In genomic region chr4:148115467-148115866, GRCm38 (mm10) we compare ENCODE assay signal across 7 mouse cellular contexts. TPM values are rescaled to one million over a fixed set of nuclear protein-coding genes. Genes with fewer than 3 reads are reported as not detected.
DNase-seq lines count a peak whose midpoint lies in the region; ATAC-seq and TF ChIP-seq lines count a peak whose summit lies in the region.

No protein-coding gene starts in this region.

- no peak for TF ChIP-seq POLR2A in testis, adult 2 months (IDR thresholded peaks at IDR 0.05; ENCODE audit: control insufficient read depth, low read depth, low read length)

- peak; percentile 68 for ATAC-seq in common myeloid progenitor, adult 5-6 weeks (replicated peaks; ENCODE audit: low read depth, poor library complexity, severe bottlenecking)

- H3K36me3 ChIP-seq in testis, adult 2 months (ENCODE audit: control insufficient read depth, insufficient read depth, low read length) = no peaks in the 10 kb centered on the region
- peaks cover 40% of the 10 kb centered on the region for H3K36me3 ChIP-seq in midbrain, embryonic 10.5 days

- H3K27me3 ChIP-seq in testis, adult 2 months (ENCODE audit: control insufficient read depth, insufficient read depth, low read length) = no peaks in the 10 kb centered on the region
- H3K27me3 ChIP-seq in midbrain, embryonic 10.5 days (ENCODE audit: low read depth, poor library complexity, severe bottlenecking) = peaks cover 9% of the 10 kb centered on the region

- no peak overlapping the region for H3K27ac ChIP-seq in testis, adult 2 months (ENCODE audit: control insufficient read depth, insufficient read depth, low read depth, low read length)
- H3K27ac ChIP-seq in midbrain, embryonic 10.5 days (replicated peaks) = peak overlapping the region; percentile 78

- DNase-seq in testis, postnatal 14 days (ENCODE audit: low spot score) = no peak
- peak; percentile 34 to 46 for DNase-seq in heart, postnatal 14 days
- peak; percentile 47 to 77 for DNase-seq in kidney, postnatal 36 days
- peak; percentile 69 for DNase-seq in midbrain, embryonic 10.5 days (ENCODE audit: low spot score)
- DNase-seq in thymus, postnatal 4 days = peak; percentile 63

- no peak overlapping the region; the same call in 1 of the 2 replicates for H3K4me3 ChIP-seq in testis, adult 2 months (ENCODE audit: control insufficient read depth, low read depth, low read length)
- peak overlapping the region; percentile 34 for H3K4me3 ChIP-seq in midbrain, embryonic 10.5 days

- H3K4me1 ChIP-seq in testis, adult 2 months (ENCODE audit: control insufficient read depth, insufficient read depth, low read length) = no peaks in the 10 kb centered on the region
- peaks cover 14% of the 10 kb centered on the region for H3K4me1 ChIP-seq in midbrain, embryonic 10.5 days

- intact Hi-C loops in heart, postnatal 14 days (cut with DNase I) = loop anchor here (2.0 kb wide), 1 partner anchor 37 kb away; the partner anchor contains the start of gene Fbxo6

- TF ChIP-seq CTCF in testis, adult 2 months (IDR thresholded peaks at IDR 0.05; ENCODE audit: control insufficient read depth, insufficient read depth, insufficient replicate concordance, low read depth, low read length) = 0 out of 2 replicates have a peak, but pooled peaks have one; percentile 21

- 9% methylated on average over 15 of the region's 15 CpGs for WGBS in midbrain, embryonic 10.5 days

- H3K9me3 ChIP-seq in midbrain, embryonic 10.5 days (replicated peaks) = peaks cover 6% of the 10 kb centered on the region; the same call in 1 of the 2 replicates

RNA-seq across cellular contexts. Expression of gene Mad2l2, which starts 14.7 kb away (rescaled TPM):
- 332 and 347 TPM in 2 replicates for polyA plus RNA-seq in testis, adult 2 months (2012; rRNA removed)
- 8.4 and 17.2 TPM in 2 replicates for total RNA-seq in common myeloid progenitor, adult 5-6 weeks (2017)
- 10 to 100 TPM; 11.5 to 12.5 TPM for total RNA-seq in heart, postnatal 14 days (2021)
- polyA plus RNA-seq in midbrain, embryonic 10.5 days (2016; fragmentation: Nextera tagmentation; extraction: Ambion mirVana) = 72.6 and 85.2 TPM in 2 replicates

RNA-seq across cellular contexts. Expression of gene Draxin, which starts 15.0 kb away (rescaled TPM):
- 0.24 and 0.32 TPM in 2 replicates for polyA plus RNA-seq in testis, adult 2 months (2012; rRNA removed)
- 0.09 TPM in 1 of 2 replicates, not detected in the other for total RNA-seq in common myeloid progenitor, adult 5-6 weeks (2017)
- total RNA-seq in heart, postnatal 14 days (2021) = under 1 TPM; 0.05 to 0.07 TPM
- 5.3 and 7.5 TPM in 2 replicates for polyA plus RNA-seq in midbrain, embryonic 10.5 days (2016; fragmentation: Nextera tagmentation; extraction: Ambion mirVana)

RNA-seq across cellular contexts. Expression of gene Agtrap, which starts 27.6 kb away (rescaled TPM):
- 45.2 and 45.4 TPM in 2 replicates for polyA plus RNA-seq in testis, adult 2 months (2012; rRNA removed)
- total RNA-seq in common myeloid progenitor, adult 5-6 weeks (2017) = 23.6 and 31.2 TPM in 2 replicates
- total RNA-seq in heart, postnatal 14 days (2021) = 10 to 100 TPM; 36.4 to 38.5 TPM
- 16.4 and 17.4 TPM in 2 replicates for polyA plus RNA-seq in midbrain, embryonic 10.5 days (2016; fragmentation: Nextera tagmentation; extraction: Ambion mirVana)

RNA-seq across cellular contexts. Expression of gene Fbxo6, which starts 36.5 kb away (rescaled TPM):
- polyA plus RNA-seq in testis, adult 2 months (2012; rRNA removed) = 41.3 and 41.9 TPM in 2 replicates
- total RNA-seq in common myeloid progenitor, adult 5-6 weeks (2017) = 2.9 and 7.1 TPM in 2 replicates
- total RNA-seq in heart, postnatal 14 days (2021) = 10 to 100 TPM; 28.3 to 30.6 TPM
- 11.4 and 13.0 TPM in 2 replicates for polyA plus RNA-seq in midbrain, embryonic 10.5 days (2016; fragmentation: Nextera tagmentation; extraction: Ambion mirVana)

RNA-seq across cellular contexts. Expression of gene Fbxo44, which starts 44.8 kb away (rescaled TPM):
- 191 and 200 TPM in 2 replicates for polyA plus RNA-seq in testis, adult 2 months (2012; rRNA removed)
- total RNA-seq in common myeloid progenitor, adult 5-6 weeks (2017) = 1.4 and 3.0 TPM in 2 replicates
- total RNA-seq in heart, postnatal 14 days (2021) = 10 to 100 TPM in 1 of 2 experiments, 1 to 10 TPM in 1; 9.9 to 11.0 TPM
- 39.6 and 58.5 TPM in 2 replicates for polyA plus RNA-seq in midbrain, embryonic 10.5 days (2016; fragmentation: Nextera tagmentation; extraction: Ambion mirVana)
